Mouse (Mus musculus) cortical plate, adult 2 months (tissue): Measurements from ENCODE around the gene Zmynd11.

Experiments
- CTCF ChIP-seq: fragments of 200-500 bp; IDR thresholded peaks from 2 replicates; pipeline ENCODE4 v1.5.1; 2011; ENCODE audit warnings: mild to moderate bottlenecking, control low read depth, low read length; ENCODE audit not compliant: insufficient read depth; ENCODE audit errors: extremely low read depth
- POLR2A ChIP-seq: fragments of 200-500 bp; IDR thresholded peaks from 2 replicates; pipeline ENCODE4 v1.6.1; 2011; ENCODE audit warnings: mild to moderate bottlenecking, low read length, control low read depth; ENCODE audit not compliant: insufficient read depth; ENCODE audit errors: extremely low read depth

- TF ChIP-seq POLR2A, result no peak
- TF ChIP-seq CTCF, result no peak
Observed at GRCm38 (mm10) chr13:9715224-9715623, 49.9 kb downstream of the Zmynd11 start.
